Mouse (Mus musculus): ENCODE data around the gene Mrtfb.

- TF ChIP-seq CTCF (IDR thresholded peaks at IDR 0.05): no peak
- TF ChIP-seq POLR2A (IDR thresholded peaks at IDR 0.05; ENCODE audit: insufficient read depth, low read depth, low read length): no peak
- no peak for TF ChIP-seq EP300 (IDR thresholded peaks at IDR 0.05; ENCODE audit: insufficient read depth, low read depth, low read length)
Measured at GRCm38 (mm10) chr16:13435627-13436026, 179.3 kb downstream of the Mrtfb start.

All from heart, adult 2 months (tissue).